Mouse (Mus musculus): ENCODE results near the gene Gfra4. TPM values are rescaled to one million over a fixed set of nuclear protein-coding genes. Genes with fewer than 3 reads are reported as not detected.
"Not testable (repeated sequence)": the region's sequence is repeated elsewhere in the genome, so short reads cannot be mapped to it uniquely, and the experiment has no call there.

Gene Gfra4
- polyA plus RNA-seq, 1 experiment from 2014 or later: 3.2 TPM

- no peak for ATAC-seq (ENCODE audit: extremely low read depth, insufficient number of reproducible peaks, low FRiP score, low TSS enrichment)
- H3K4me2 ChIP-seq: no peak overlapping the region
- 71% methylated on average over 2 of the region's 2 CpGs for WGBS
These were observed 3.1 kb upstream of the Gfra4 start for GRCm38 (mm10) chr2:131046025-131046424.

GRCm38 (mm10) chr2:131044989-131045720 is 2.3 kb upstream of the Gfra4 start:
- WGBS: 49% methylated on average over 9 of the region's 9 CpGs
- H3K27me3 ChIP-seq (replicated peaks): peaks cover 41% of the 10 kb centered on the region
- H3K27ac ChIP-seq (replicated peaks): no peak overlapping the region
- no peak for ATAC-seq (ENCODE audit: extremely low read depth, insufficient number of reproducible peaks, low FRiP score, low TSS enrichment)
- H3K36me3 ChIP-seq: no peaks in the 10 kb centered on the region
- H3K4me2 ChIP-seq: 0 out of 2 replicates have a peak overlapping the region, but pooled peaks have one; percentile 26
- no peaks in the 10 kb centered on the region for H3K9me3 ChIP-seq
- H3K4me1 ChIP-seq: peaks cover 23% of the 10 kb centered on the region
- H3K9ac ChIP-seq: 0 out of 2 replicates have a peak overlapping the region, but pooled peaks have one; percentile 7
- no peak overlapping the region for H3K4me3 ChIP-seq

More at GRCm38 (mm10) chr2:131046025-131046424, 3.1 kb upstream of the Gfra4 start:
- H3K36me3 ChIP-seq: no peaks in the 10 kb centered on the region
- H3K4me1 ChIP-seq: peaks cover 19% of the 10 kb centered on the region
- no peaks in the 10 kb centered on the region for H3K9me3 ChIP-seq
- no peak overlapping the region for H3K4me3 ChIP-seq
- H3K9ac ChIP-seq: no peak overlapping the region
- H3K27me3 ChIP-seq (replicated peaks): peaks cover 41% of the 10 kb centered on the region
- no peak overlapping the region for H3K27ac ChIP-seq (replicated peaks)

- Histone ChIP-seq H3K27ac (replicated peaks) (no peak overlapping the region), H3K4me1 (peaks cover 23% of the 10 kb centered on the region), H3K9ac (no peak overlapping the region), H3K36me3 (no peaks in the 10 kb centered on the region), H3K4me3 (no peak overlapping the region), H3K27me3 (replicated peaks) (peaks cover 46% of the 10 kb centered on the region), H3K4me2 (peak overlapping the region; percentile 26; the same call in 1 of the 2 replicates), H3K9me3 (no peaks in the 10 kb centered on the region)
- no peak; the same call in 1 of the 2 replicates for ATAC-seq (ENCODE audit: extremely low read depth, insufficient number of reproducible peaks, low FRiP score, low TSS enrichment)
- 15% methylated on average over 7 of the region's 7 CpGs for WGBS
These were observed 1.5 kb upstream of the Gfra4 start for GRCm38 (mm10) chr2:131044354-131044852.

- no peak overlapping the region for H3K27ac ChIP-seq (replicated peaks)
- H3K9ac ChIP-seq: peak overlapping the region; percentile 78
- peak overlapping the region; percentile 63 for H3K4me3 ChIP-seq
- peaks cover 37% of the 10 kb centered on the region for H3K4me1 ChIP-seq
- no peaks in the 10 kb centered on the region for H3K36me3 ChIP-seq
- peak overlapping the region; percentile 94 for H3K4me2 ChIP-seq
- peaks cover 70% of the 10 kb centered on the region for H3K27me3 ChIP-seq (replicated peaks)
- ATAC-seq (ENCODE audit: extremely low read depth, insufficient number of reproducible peaks, low FRiP score, low TSS enrichment): no peak
- 3% methylated on average over 115 of the region's 115 CpGs for WGBS
- H3K9me3 ChIP-seq: no peaks in the 10 kb centered on the region
These were observed 1.7 kb downstream of the Gfra4 start for GRCm38 (mm10) chr2:131040854-131041825.

GRCm38 (mm10) chr2:131038675-131039074 is 4.2 kb downstream of the Gfra4 start:
- peaks cover under 1% of the 10 kb centered on the region; the same call in 1 of the 2 replicates for H3K9me3 ChIP-seq
- no peak overlapping the region for H3K4me2 ChIP-seq
- H3K4me1 ChIP-seq: peaks cover 24% of the 10 kb centered on the region
- H3K9ac ChIP-seq: no peak overlapping the region
- peaks cover 77% of the 10 kb centered on the region for H3K27me3 ChIP-seq (replicated peaks)
- WGBS: 73% methylated on average over 5 of the region's 5 CpGs
- ATAC-seq (ENCODE audit: extremely low read depth, insufficient number of reproducible peaks, low FRiP score, low TSS enrichment): no peak
- H3K36me3 ChIP-seq: no peaks in the 10 kb centered on the region
- no peak overlapping the region for H3K27ac ChIP-seq (replicated peaks)
- H3K4me3 ChIP-seq: no peak overlapping the region

GRCm38 (mm10) chr2:131038197-131038596 is 4.7 kb downstream of the Gfra4 start:
- no peak for ATAC-seq (ENCODE audit: extremely low read depth, insufficient number of reproducible peaks, low FRiP score, low TSS enrichment)
- no peak overlapping the region for H3K9ac ChIP-seq

GRCm38 (mm10) chr2:131037226-131037990 is 5.5 kb downstream of the Gfra4 start:
- Histone ChIP-seq H3K4me2 (no peak overlapping the region), H3K4me3 (no peak overlapping the region), H3K27ac (replicated peaks) (no peak overlapping the region), H3K36me3 (no peaks in the 10 kb centered on the region), H3K27me3 (replicated peaks) (peaks cover 64% of the 10 kb centered on the region), H3K9ac (no peak overlapping the region), H3K4me1 (peaks cover 24% of the 10 kb centered on the region), H3K9me3 (peaks cover 7% of the 10 kb centered on the region; the same call in 1 of the 2 replicates)
- ATAC-seq (ENCODE audit: extremely low read depth, insufficient number of reproducible peaks, low FRiP score, low TSS enrichment): no peak
- WGBS: 32% methylated on average over 17 of the region's 17 CpGs

More at GRCm38 (mm10) chr2:131038197-131038596, 4.7 kb downstream of the Gfra4 start:
- H3K36me3 ChIP-seq: no peaks in the 10 kb centered on the region
- H3K4me1 ChIP-seq: peaks cover 24% of the 10 kb centered on the region
- no peak overlapping the region for H3K4me3 ChIP-seq
- 85% methylated on average over 6 of the region's 6 CpGs for WGBS
- no peak overlapping the region for H3K4me2 ChIP-seq
- peaks cover 72% of the 10 kb centered on the region for H3K27me3 ChIP-seq (replicated peaks)
- H3K9me3 ChIP-seq: peaks cover 6% of the 10 kb centered on the region; the same call in 1 of the 2 replicates
- H3K27ac ChIP-seq (replicated peaks): no peak overlapping the region

GRCm38 (mm10) chr2:131036757-131037156 is 6.1 kb downstream of the Gfra4 start:
- Histone ChIP-seq H3K36me3 (no peaks in the 10 kb centered on the region), H3K4me3 (no peak overlapping the region), H3K9ac (no peak overlapping the region), H3K4me2 (no peak overlapping the region), H3K4me1 (peaks cover 24% of the 10 kb centered on the region), H3K9me3 (peaks cover 7% of the 10 kb centered on the region; the same call in 1 of the 2 replicates), H3K27me3 (replicated peaks) (peaks cover 58% of the 10 kb centered on the region), H3K27ac (replicated peaks) (no peak overlapping the region)
- ATAC-seq (ENCODE audit: extremely low read depth, insufficient number of reproducible peaks, low FRiP score, low TSS enrichment): no peak

GRCm38 (mm10) chr2:131036343-131036742 is 6.5 kb downstream of the Gfra4 start:
- Histone ChIP-seq H3K9me3 (peaks cover 7% of the 10 kb centered on the region; the same call in 1 of the 2 replicates), H3K36me3 (no peaks in the 10 kb centered on the region), H3K4me3 (no peak overlapping the region), H3K27ac (replicated peaks) (no peak overlapping the region), H3K9ac (no peak overlapping the region), H3K27me3 (replicated peaks) (peaks cover 54% of the 10 kb centered on the region), H3K4me2 (no peak overlapping the region), H3K4me1 (peaks cover 20% of the 10 kb centered on the region)
- WGBS: 92% methylated on average over 2 of the region's 2 CpGs
- no peak for ATAC-seq (ENCODE audit: extremely low read depth, insufficient number of reproducible peaks, low FRiP score, low TSS enrichment)

GRCm38 (mm10) chr2:131031406-131031805 is 11.5 kb downstream of the Gfra4 start:
- peaks cover 11% of the 10 kb centered on the region for H3K4me1 ChIP-seq
- not testable (repeated sequence) for H3K4me2 ChIP-seq; H3K27ac ChIP-seq (replicated peaks); ATAC-seq (ENCODE audit: extremely low read depth, insufficient number of reproducible peaks, low FRiP score, low TSS enrichment); H3K9me3 ChIP-seq; H3K9ac ChIP-seq; H3K4me3 ChIP-seq
- H3K27me3 ChIP-seq (replicated peaks): peaks cover 13% of the 10 kb centered on the region; the same call in 1 of the 2 replicates
- WGBS: 37% methylated on average over 1 of the region's 1 CpGs
- peaks cover 16% of the 10 kb centered on the region for H3K36me3 ChIP-seq
